Mouse (Mus musculus) CH12.LX (cell line): Measurements from ENCODE around the gene Scgb1b17.
"Not testable (repeated sequence)": the region's sequence is repeated elsewhere in the genome, so short reads cannot be mapped to it uniquely, and the experiment has no call there.

ENCODE experiments used
- CTCF ChIP-seq, 2 experiments: IDR thresholded peaks in 1 of 2; conservative IDR thresholded peaks in 1 of 2; 2 replicates each; pipeline ENCODE4 v1.5.1; 2011 to 2012; ENCODE audit warnings: low read depth in 2 of 2, low read length in 2 of 2, improper control_type of control experiment in 1 of 2, inconsistent platforms in 1 of 2, mild to moderate bottlenecking in 1 of 2, moderate library complexity in 1 of 2
- EP300 ChIP-seq: IDR thresholded peaks from 2 replicates; pipeline ENCODE4 v1.6.1; 2011; ENCODE audit warnings: low read length, improper control_type of control experiment
- MAX ChIP-seq: IDR thresholded peaks from 2 replicates; pipeline ENCODE4 v1.6.1; 2011; ENCODE audit warnings: low read length, improper control_type of control experiment
- NRF1 ChIP-seq: IDR thresholded peaks from 2 replicates; pipeline ENCODE4 v1.6.1; 2014; ENCODE audit warnings: low read depth, mild to moderate bottlenecking, inconsistent platforms, low read length, improper control_type of control experiment, moderate library complexity
- POLR2AphosphoS2 ChIP-seq: IDR thresholded peaks from 2 replicates; pipeline ENCODE4 v1.6.1; 2011; ENCODE audit warnings: low read depth, low read length, improper control_type of control experiment

DNA sequence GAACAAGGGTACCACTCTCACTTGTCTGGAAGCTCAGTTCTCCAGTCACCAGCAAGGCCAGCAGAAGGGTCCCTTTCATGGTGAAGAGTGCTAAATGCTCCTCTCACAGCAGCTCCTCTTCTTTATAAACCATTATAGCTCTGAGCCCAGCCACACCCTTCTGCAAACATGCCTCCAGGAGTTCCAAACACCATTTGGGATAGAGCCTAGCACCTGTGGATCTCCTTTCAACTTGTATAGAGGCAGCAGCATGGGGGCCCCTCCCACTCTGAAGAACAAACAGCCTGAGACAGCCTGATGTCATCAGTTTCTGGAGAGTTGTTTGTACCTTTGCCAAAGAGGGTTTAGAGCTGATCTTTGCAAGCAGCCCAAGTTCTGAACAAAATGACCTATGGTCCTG, 6.8 kb upstream of the Scgb1b17 start, which contains the start of gene Scgb2b17:
- TF ChIP-seq CTCF (conservative IDR thresholded peaks at IDR 0.05 in 1 of 2, IDR thresholded peaks at IDR 0.05 in 1 of 2; ENCODE audit: low read depth in 2 of 2, low read length in 2 of 2); MAX; POLR2AphosphoS2; EP300; NRF1: not testable (repeated sequence)
